Mouse (Mus musculus): ENCODE results near the gene Tcap.

The Tcap gene

GRCm38 (mm10) chr11:98383261-98384030 lies at the start of gene Tcap:
Tcap (plus strand) TSS chr11:98383811.
- DNase-seq (ENCODE audit: extremely low read depth, low read depth) = no peak

GRCm38 (mm10) chr11:98333981-98334741 lies 49.5 kb upstream of the Tcap start:
- no peak for DNase-seq (ENCODE audit: extremely low read depth, low read depth)

GRCm38 (mm10) chr11:98335250-98335649 lies 48.4 kb upstream of the Tcap start:
- peak; percentile 33 for DNase-seq (ENCODE audit: extremely low read depth, low read depth)

- DNase-seq (ENCODE audit: extremely low read depth, low read depth) = no peak
Observed at GRCm38 (mm10) chr11:98336245-98337107, 47.1 kb upstream of the Tcap start.

- DNase-seq (ENCODE audit: extremely low read depth, low read depth) = no peak
Observed at GRCm38 (mm10) chr11:98338507-98338961, 45.1 kb upstream of the Tcap start.

- no peak for DNase-seq (ENCODE audit: extremely low read depth, low read depth)
Observed at GRCm38 (mm10) chr11:98339071-98339501, 44.5 kb upstream of the Tcap start.

DNA sequence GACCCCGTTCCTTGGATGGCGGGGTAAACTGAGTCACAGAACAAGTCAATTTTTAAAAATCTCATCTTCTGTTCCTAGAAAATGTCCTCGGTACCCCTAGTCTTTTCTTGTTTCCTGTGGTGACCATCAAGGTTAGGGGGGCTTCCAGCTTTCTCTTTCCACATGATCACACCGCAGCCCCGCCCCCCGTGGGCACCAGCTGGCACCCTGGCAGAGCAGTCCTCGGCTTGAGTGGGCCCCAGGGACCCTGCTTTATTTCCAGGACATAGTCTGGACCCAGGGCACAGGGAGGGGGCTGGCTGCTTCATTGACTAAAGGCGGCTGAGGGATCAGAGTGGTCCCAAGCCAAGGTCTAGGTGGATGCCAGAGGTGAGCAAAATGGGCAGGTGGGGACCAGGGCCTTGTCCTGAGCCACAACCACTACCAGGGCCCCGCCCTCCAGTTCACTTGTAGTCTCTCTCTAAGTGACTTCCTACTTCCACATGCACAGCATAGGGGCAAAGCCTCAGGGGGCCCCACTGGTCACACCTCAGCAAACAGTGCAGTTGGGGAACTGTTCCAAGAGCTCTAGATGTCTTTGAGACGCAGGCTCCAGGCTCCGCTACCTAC lies 43.8 kb upstream of the Tcap start:
- no peak for DNase-seq (ENCODE audit: extremely low read depth, low read depth)

- DNase-seq (ENCODE audit: extremely low read depth, low read depth) = no peak
Observed at GRCm38 (mm10) chr11:98340597-98340996, 43.0 kb upstream of the Tcap start.

- DNase-seq (ENCODE audit: extremely low read depth, low read depth) = no peak
Observed at GRCm38 (mm10) chr11:98341174-98341573, 42.4 kb upstream of the Tcap start.

GRCm38 (mm10) chr11:98342000-98342945 lies 41.3 kb upstream of the Tcap start:
- peak; percentile 75 for DNase-seq (ENCODE audit: extremely low read depth, low read depth)

GRCm38 (mm10) chr11:98345253-98345652 lies 38.4 kb upstream of the Tcap start:
- peak; percentile 54 for DNase-seq (ENCODE audit: extremely low read depth, low read depth)

DNA sequence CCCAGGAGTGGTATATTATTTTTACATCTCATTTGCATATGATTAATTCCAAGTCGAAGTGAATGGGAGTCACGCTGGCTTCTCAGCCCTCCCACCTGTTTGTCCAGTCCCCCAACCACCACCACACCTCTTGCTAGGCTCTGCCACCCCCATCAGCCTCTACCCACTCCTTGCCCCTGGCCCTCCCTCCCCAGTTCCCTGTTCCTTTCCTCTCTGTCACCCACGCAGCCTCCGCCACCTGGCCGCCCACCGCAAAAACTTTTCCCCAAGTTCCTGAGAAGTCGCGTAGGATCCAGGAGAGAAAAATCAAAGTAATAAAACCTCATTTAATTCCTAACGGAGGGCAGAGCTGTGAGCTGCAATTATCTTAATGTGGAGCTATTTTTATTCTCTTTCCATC lies 37.4 kb upstream of the Tcap start:
- no peak for DNase-seq (ENCODE audit: extremely low read depth, low read depth)

DNA sequence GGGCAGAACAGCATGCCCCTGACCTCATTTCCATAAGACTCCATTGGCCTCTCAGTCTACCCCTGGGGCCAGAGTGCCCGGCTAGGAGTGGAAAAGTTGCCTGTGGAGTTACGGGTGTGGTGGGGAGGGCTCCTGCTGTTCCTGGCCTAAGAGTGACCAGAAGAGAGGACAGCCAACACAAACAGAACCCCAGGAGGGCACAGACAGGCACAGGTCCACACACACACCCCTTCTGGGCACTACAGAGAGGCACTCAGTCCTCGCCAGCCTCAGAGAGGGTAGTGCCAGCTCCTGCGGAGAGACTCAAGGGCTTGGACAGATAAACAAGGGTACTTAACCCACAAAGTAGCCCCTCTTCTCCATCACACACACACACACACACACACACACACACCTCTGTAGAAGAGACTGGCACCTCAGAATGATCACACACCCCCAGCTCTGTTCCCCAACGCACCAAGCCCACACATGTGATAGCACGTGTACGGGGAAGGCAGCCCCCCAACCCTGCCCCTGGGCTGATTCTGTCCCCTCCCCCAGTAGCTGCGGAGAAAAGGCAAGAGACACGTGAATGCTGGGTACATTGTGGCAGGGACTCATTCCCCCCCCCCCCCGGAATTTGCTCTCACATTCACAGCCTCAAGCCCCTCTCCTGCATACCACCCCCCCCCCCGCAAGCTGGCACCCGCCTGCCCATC lies 36.1 kb upstream of the Tcap start:
- no peak for DNase-seq (ENCODE audit: extremely low read depth, low read depth)

DNA sequence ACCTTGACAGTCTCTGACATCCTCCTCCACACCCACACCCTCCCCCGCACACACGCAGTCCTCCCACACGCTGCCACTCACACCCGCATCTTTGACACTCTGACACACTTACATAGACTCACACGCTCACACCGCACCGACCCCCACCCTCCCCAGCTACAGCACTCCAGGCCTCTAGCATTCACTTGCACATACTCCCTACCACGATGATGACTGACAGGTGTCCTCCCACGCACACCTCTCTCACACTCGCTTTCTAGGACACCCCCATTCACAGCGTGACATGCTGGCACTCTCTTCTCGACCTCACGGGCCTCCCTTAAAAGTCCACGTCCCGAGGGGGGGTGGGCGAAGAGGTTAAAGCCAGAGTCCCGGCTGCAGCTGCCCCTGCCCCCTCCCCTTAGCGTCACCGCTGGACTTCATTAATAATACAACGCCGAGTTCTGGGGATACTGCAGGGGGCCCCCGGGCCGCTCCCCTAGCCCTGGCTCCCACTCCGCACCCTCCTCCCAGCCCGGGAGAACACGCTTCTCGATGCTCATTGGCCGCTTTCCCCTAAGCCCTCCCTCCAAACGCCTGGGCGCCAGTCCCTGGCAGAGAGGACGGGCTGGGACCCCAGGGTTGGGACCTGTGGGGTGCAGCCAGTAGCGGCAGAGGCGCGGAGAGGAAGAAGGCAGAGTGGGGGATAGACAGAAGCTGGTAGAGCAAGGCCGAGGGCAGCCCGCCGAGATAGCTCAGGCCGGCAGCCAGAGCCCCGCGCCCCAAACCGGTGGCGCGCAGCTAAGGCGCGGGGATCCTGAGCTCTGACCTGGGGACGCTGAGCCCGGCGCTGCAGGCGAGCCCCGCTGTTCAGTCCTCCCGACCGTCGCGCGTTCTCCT lies 35.3 kb upstream of the Tcap start, which contains the start of gene Ppp1r1b:
Gene Ppp1r1b (plus strand): TSS at position 322 of the 879 bp plus-strand sequence.
- DNase-seq (ENCODE audit: extremely low read depth, low read depth) = peak; percentile 79

DNA sequence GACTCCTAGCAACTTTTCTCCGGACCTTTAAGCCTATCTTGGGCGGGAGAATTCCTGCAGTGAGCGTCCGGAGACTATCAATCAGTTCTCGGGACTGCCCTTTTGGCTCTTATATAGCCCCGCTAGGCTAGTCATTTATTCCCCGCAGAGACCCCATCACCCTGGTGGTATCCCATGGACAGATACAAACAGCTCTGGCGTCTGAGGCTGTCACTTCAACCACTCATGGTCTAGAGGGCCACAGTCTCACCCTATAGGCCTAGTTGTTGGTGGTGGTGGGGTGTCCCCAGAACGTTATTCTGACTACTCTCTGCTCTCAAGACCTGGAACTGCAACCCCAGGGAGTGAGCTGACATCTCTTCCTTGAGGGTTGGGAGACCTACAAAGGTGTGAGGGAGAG lies 34.3 kb upstream of the Tcap start:
- DNase-seq (ENCODE audit: extremely low read depth, low read depth) = no peak

- DNase-seq (ENCODE audit: extremely low read depth, low read depth) = no peak
Observed at GRCm38 (mm10) chr11:98352272-98352990, 31.2 kb upstream of the Tcap start.

DNA sequence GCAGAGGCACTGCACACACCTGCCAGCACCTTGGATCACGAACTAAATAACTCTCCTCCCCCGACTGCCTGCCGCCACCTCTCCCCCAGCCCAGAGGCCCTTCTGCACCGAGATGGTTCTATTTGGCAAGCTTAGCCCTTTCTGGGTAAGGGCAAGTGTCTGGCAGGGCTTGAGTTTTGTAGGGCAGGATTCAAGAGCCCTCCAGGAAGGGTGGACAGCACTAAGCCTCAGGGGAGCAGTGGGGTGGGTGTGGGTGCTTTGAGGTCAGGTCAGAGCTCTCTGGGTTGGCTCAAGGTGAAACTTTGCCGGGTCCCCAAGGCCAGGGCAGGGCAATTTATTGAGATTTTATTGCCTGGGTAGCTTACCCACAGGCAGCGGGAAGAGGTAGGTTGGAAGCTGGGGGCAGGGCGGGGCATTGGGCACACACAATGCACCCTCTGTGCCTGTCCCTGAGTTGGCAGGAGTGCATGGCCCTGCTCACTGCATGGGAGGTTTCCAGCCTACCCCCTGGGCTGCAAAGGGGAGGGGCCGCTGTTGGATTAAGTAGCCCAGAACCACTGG lies 29.9 kb upstream of the Tcap start:
- DNase-seq (ENCODE audit: extremely low read depth, low read depth) = no peak
